Mouse (Mus musculus): ENCODE measurements around the gene BC030867.

The BC030867 gene

DNA sequence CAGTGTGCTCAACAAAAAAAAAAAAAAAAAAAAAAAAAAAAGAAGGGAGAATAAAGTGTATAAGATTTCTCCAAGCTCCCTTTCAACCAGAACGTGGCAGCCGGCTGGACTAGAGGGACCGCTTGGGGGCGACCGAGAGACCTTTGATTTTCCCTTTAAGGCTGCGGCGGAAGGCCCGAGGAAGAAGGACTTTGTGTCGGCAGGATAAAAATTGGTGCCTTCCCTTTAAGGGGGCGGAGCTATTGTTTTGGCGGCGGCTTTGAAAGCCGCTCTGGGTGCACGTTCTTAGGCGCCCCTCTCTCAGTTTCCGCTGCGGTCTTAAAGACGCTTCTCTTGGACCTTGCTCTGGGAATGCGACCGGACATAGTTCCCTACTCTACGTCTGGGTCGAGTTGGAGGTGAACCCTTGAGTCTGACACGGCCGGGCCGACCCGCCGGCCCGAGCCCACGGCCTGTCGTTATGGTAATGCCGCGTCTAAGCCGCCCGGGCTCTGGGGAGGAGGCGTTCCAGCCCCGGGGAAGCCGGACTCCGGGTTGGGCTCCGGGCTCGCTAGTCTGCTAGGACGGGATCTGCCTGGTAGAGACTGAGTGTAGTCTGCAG, at the start of gene BC030867:
BC030867 (plus strand) TSS at position 253 of the 601 bp plus-strand sequence.
- peak; percentile 97 for DNase-seq (ENCODE audit: low spot score)

DNA sequence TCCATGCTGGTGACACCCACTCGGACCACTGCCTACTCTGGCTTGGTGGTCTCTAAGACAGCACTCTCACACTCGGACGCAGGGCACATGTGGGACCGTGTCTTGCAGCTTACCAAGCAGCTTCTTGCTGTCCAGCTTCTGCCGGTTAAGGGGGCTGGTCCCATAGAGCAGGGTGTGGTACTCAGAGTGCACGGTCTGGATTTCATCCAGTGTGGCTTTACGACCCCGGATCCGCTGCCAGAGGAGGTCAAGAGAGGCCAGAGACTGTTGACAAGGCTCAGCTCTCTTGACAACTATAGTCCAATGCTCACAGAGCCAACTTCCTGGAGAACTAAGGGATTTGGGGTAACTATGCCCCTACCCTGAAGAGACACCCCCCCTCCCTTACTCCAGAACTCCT, 48.8 kb upstream of the BC030867 start:
- DNase-seq (ENCODE audit: low spot score): no peak

DNA sequence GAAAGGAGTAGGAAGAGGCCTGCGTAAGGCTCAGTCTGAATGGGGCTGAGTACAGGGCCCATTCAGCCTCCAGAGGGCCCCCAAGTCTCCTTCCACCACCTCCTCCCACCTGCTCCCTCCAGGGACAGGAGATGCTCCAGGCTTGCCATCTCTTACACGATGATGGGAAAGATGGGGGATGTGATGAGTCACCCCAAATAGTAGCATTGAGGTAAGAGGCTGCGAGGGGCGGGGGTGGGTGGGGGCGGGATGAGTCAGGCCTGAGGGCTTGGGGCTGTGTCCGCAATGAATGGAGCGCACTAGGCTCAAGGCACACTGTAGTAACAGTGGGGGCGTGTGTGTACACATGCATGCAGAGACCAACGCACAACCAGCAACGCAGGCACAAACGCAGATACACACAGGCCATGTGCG, 47.3 kb upstream of the BC030867 start:
- no peak for DNase-seq (ENCODE audit: low spot score)

DNA sequence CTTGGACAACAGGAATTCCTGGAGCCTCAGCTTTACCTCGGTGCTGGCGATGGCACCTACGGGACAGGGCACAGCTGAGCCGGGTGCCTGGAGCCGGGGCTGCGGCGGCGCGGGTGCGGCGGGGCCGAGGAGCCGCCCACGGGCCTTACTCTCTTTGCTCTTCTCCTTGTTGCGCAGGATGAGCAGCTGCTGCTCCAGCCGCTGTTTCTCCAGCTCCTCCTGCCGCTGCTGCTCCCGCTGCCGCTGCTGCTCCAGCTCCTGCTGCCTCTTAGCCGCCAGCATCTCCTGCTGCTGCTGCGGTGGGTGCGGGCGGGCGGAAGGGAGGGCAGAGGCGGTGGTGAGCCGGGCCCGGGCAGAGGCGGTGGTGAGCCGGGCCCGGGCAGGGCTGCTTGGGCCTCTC, 42.2 kb upstream of the BC030867 start:
- DNase-seq (ENCODE audit: low spot score): no peak

DNA sequence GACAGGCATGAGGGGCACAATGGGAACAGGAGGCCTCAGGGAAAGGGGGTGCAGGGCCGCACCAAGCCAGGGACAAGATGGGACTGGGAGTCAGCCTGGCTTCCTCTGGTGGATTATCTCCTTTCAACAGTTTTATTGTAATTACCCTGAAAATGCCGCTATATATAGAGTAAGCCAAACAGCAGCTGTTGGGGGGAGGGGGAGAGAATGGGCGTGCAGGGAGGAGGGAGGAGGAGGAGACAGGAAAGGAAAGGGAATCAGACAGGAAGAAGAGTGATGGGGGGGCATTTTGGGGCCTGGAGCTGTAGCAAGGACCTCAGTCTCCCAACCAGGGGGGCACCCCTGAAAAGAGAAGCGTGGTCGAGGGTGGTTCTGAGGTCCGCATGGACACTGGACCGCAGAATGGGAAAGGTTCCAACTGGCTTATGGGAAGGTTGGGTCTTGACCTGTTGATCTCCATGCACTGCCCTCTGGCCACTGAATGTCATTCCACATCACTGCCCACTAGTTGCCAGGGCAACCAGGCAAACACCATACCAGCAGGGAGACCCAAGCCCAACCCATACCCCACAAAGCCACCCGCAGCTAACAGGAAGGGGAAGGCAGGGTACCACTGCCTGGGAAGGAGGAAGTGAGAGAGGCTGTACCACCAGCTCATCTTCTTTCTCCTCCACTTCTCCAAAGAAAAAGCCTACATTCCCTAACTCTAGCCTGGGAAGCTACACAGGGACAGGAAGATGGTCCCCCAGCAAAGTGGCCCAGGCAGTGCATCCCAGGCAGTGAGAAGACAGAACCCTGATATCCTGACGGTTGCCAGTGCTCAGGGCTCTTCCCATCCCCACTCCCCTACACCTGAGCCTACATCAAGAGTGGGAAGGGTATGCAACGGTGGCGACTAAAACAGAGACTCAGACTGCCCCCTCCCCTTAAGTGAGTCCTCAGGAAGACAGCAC, 40.6 kb upstream of the BC030867 start:
- no peak for DNase-seq (ENCODE audit: low spot score)

DNA sequence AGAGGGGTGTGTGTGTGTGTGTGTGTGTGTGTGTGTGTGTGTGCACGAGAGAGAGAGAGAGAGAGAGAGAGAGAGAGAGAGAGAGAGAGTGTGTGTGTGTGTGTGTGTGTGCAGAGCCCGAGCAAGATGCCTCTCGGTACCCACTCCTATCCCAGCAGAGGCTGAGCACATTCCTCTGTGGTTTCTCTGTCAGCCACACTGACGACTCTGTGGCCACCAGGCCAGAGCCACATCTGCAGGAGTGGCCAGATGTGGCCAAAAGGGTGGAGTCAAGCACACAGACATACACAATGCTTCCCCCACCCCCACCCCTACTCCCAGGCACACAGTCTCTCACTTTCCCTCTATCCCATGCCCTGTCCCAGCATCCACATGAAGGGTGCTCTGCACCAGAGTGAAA, 39.8 kb upstream of the BC030867 start:
- no peak for DNase-seq (ENCODE audit: low spot score)

DNA sequence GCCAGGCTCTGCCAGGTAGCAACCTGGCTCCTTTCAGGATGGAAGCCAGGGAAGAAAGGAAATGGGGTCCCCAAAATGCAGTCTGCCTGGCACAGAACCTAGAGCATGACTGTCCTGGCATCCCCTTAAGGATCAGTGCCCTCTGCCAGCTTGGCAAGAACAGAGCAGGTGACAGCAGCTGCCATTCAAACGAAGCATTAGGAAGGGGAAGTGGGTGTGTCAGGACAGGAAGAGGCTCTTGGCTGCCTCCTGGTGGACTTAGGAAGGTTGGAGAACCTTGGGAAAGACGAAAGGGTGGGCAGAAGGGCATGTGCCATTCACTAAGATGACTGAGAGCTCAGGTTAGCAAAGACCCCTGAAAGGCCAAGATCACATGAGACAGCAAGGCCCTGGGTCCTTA, 38.9 kb upstream of the BC030867 start:
- DNase-seq (ENCODE audit: low spot score): no peak

DNA sequence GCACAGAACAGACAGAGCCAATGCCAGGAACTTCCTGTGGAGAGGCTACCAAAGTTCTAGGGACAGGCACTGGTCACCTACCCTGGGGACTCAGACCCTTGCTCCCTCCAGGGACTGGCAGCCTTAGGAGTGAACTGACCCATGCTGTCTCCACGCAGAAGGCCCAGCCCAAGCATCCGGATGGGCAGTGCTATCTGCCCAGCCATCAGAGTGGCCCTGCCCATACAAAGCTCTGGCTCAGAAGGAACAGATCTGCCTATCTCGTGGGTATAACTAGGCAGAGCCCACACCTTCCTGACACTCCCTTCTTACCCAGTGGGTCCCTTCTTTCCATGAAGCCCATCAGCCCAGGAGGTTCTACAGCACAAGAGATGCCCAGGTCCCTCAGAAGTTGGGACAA, 38.5 kb upstream of the BC030867 start:
- DNase-seq (ENCODE audit: low spot score): no peak

DNA sequence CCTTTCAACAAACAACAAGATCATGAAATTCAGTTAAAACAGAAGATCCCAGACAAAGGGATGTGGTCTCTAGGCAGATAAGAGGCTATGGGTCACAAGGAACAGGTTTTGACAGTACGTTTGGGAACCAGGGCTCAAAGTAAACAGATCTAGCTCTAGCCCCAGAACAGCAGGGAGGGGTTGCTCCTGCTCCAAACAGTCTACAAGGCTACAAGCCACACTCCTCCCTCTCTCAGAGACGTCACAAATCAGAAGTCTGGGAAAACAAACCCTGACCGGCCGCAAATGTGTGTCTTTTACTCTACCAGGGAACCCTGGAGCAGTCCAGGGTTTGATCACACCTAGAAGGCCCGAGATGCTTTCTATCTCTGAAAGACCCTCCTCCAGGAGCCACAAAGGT, 37.7 kb upstream of the BC030867 start:
- no peak for DNase-seq (ENCODE audit: low spot score)

DNA sequence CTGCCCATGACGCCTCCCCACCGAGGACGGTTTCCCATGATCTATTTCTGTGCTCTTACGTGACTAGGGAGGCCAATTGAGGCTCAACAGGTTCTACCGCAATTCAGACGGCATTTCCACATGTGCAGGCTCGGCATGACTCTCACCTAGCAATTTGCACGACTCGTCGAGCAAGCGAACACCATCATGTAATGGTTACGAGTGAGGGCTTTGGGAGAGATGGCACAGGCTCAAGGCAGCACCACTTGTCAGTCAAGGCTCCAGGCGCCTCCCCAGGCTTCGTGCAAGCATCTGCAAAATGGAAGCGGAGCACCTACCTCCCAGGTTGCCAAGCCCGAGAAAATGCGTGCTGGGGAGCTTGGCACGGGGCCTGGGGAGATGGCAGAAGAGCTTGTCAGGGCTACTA, 36.7 kb upstream of the BC030867 start:
- no peak for DNase-seq (ENCODE audit: low spot score)

DNA sequence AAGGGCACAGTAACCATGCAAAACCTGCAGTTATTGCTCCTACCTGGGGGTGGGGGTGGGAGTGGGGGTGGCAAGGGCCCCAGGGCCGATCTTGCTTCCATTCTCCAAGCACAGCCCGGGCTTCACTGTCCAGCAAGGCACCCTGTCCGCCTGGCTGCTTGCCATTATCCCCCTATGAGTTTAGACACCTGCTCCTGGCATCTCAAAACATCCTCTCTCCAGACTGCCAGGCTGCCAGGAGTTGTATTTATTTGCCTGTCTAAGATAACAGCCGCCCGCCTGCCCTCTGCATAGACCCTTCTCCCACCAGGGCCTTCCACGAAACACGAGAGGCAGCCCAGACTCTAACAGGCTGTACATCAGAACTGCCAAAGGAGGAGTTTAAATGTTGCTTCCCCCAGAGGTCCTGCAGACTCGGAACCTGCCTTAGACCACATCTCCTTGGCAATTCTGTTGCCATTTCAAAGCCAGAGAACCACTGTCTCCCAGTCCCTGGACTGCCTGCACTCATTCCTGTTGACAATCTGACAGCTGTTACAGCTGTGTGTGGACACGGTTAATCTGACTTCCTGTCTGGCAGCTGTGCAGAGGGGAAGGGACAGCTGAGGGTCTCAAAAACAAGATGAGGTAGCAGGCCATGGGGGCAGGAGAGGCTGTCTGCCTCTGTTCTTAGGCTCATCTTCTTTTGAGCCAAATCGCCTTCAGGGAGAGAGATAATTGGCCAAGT, 34.1 kb upstream of the BC030867 start:
- no peak for DNase-seq (ENCODE audit: low spot score)

DNA sequence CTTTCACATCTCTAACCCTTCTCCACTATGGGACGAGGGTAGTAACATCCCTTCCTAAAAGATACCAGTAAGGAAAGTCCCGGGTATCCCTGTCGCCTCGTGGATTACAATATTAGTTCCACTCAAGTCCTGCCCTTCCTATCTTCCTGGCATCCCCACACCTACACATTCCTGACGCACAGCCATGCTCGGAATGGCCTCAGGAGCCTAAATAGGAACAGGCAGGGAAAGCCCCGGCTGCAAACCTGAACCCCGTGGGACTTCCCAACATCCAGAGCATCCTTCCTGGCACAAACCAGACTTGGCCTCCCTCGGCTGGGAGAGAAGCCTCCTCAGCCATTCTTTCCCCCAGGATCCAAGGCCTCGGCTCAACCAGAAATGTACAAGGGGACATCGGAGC, 33.2 kb upstream of the BC030867 start:
- no peak for DNase-seq (ENCODE audit: low spot score)

DNA sequence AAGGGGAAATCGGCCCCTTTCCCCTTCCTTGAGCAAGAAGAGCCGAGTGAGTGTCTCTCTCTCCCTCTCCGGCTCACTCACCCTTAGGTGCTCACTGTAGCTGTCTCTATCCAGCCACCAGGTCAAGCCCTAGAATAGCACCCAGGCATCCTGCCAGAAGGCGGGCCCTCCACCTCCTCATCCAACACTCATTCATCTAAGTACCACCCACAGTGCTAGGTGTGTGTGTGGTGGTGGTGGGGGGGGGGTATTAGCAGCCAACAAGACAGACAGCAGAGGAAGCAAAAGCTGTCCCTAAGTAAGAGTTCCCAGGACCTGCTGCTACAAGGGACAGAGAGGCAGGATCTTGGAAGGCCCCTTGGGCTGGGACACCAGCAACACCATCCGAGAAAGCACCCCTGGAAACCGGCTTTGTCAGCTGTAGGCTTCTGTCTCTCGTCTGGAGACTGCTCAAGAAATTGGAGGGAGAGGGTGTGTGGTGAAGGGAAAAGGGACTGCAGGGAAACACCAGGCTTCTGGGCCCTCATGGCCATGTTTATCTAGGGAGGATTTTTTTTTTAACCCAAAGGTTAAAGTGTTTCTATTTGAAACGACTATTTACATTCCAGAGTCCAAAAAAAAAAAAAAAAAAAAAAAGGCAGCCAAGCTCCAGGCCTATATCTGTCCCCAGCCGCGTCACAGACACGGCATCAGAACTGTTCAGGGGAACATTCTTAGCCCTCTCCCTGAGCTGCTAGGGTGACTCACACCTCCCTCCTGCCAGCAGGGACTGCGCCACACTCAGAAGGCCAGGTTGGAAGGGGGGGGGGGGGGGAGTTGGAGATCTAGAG, 32.4 kb upstream of the BC030867 start:
- DNase-seq (ENCODE audit: low spot score): peak; percentile 59

DNA sequence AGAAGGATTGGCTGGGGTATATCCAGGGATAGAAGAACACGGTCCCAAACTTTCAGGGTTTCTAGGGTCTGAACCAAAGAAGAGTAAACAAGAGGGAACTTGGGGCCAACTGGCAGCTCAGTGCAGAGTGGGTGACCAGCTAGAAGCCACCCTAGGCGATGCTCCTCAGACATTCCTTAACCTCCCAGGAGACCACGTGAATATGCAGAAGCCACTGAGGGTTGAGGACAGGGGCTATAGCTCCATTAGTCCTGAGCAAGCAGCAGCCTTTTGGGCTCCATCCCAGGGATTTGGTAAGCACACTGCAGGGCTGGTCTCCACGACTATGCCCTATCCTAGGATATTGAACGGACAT, 31.8 kb upstream of the BC030867 start:
- peak; percentile 48 for DNase-seq (ENCODE audit: low spot score)

DNA sequence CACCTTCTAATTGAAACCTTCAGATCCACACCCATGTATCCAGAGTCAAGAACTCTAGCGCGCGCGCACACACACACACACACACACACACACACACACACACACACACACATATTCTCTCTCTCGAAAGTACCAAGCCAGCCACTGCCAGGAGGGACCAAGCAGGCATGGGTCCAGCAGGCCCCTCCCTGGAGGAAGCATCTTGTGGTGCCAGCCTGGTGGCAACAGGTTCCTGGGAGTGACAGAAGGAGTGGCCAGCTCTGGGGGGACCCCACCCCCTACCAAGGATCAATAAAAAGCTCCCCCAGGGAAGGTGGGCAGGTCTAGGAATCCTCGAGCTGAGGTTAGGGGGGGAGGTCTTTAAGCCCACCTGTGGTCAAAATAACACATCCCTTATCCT, 31.3 kb upstream of the BC030867 start:
- no peak for DNase-seq (ENCODE audit: low spot score)

DNA sequence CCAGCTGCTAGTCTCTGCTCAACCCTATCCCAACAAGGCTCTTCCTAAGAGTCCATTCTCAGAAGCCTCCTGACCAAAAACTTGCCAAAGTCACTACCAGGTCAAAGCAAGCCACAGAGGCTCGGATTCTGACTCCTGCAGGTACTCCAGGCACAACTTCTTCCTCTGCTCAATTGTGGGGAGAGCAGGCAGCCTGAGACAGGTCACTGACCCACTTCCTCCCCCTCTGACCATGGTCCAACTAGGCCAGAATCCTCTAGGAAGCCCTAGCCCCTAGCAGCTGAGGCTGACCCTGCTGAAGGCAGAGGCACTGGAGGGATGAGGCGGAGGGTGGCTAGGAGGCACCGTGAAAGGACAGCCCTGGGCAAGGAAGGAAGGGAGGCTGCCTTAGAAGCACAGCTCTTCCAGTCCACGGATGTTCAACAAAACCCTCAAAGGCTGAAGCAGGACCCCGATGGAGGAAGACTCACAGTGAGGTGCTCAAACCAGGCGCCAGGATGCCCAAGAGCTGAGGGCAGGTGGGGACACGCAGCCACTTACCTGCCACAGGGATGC, 30.7 kb upstream of the BC030867 start:
- DNase-seq (ENCODE audit: low spot score): peak; percentile 39

DNA sequence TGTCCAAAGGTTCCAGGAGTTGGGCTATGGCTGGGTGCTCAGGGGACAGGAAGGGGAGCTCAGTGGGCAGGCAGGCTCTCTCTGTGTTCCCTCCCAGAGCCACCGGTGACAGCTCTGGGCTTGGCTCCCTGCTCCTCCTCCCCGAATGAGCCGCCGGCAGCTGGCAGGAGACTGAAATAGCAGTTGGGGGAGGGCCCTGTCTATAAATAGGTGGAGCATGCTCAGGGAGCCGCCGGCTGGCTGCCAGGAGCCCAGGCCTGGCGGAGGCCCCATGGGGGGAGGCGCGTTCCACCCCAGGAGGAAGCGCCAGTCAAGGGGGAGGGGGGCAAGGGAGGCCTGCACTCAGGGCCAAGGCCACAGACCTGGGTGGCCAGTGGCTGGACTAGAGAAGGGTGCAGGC, 29.9 kb upstream of the BC030867 start:
- peak; percentile 97 for DNase-seq (ENCODE audit: low spot score)

DNA sequence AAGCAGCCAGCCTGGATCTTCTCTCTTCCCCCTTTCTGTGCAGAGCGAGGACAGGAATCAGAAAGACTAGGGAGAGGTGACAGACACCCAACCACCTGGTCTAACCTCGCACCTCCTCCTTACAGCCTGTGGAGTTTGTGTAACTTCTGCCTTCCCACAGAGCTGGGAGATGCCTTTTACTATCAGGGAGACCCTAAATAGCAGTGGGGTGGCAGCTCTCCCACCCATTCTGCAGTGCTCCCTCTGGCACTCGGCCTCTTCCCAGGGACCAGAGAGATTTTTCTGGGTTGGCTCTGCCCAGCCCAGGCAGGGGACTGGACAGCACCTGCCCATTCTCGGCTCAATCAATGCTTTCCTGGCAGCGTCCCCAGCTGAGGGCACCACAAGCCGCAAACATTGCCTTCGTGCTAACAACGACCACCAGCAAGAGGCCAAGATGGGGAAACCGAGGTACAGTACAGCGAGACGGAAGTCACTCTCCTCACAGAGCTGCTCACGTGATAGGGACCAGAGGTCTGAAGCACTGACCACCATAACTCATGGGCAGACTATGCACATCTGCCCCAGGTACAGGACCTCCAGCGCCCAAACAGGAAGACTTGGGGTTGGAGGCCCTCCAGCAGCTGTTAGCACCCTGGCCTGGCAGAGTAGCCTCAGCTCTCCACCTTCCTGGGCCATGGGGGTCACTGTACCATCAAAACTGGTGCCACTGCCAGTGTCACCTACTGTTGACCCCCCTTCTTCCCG, 29.3 kb upstream of the BC030867 start:
- DNase-seq (ENCODE audit: low spot score): no peak

DNA sequence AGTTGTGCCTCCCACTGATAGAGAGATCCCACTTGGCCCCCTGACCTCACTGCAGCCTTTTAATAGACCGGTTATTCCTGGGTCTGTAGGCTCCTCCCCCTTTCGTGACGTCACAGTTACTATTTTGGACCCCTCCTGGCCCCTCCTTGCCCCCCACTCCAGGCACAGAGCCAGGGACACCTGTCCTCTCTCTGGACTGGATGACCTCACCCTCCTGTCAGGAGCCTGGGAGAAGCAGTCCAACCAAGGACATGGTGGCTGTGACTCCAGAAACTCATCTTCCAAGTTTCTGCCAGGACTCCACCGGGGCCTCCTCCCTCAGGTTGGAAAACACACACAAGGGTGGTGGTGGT, 28.7 kb upstream of the BC030867 start:
- DNase-seq (ENCODE audit: low spot score): no peak

DNA sequence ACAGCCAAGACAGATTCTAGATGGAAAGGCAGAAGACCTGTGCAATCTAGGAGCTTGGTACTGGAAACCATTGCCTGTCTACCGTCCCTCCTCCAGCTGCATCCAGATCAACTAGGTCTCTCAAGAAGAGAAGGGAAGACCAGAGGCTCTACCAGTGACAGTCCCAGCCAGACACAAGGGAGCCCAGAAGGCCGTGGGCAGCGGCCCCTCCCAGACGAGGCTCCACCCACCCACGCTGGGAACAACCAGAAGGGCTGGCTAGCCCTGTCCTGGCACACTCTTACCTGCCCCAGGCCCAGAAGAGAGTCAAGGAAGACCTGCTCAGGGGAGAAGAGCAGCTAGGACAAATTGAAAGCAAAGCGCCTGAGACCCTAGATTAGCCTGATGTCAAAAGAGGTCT, 28.2 kb upstream of the BC030867 start:
- no peak for DNase-seq (ENCODE audit: low spot score)
